Mouse (Mus musculus): ENCODE measurements around the gene P2ry14. TPM values are rescaled to one million over a fixed set of nuclear protein-coding genes. Genes with fewer than 3 reads are reported as not detected.

Gene P2ry14
- polyA plus RNA-seq, 2 experiments, result 2.5 to 4.1 TPM

- H3K9me3 ChIP-seq (ENCODE audit: control insufficient read depth, low read length), result no peaks in the 10 kb centered on the region
- H3K36me3 ChIP-seq (replicated peaks; ENCODE audit: control insufficient read depth, insufficient read depth, low read depth), result no peaks in the 10 kb centered on the region
- no peak overlapping the region for H3K4me3 ChIP-seq (ENCODE audit: insufficient read depth in 1 of 2, low read depth in 2 of 2, low read length in 2 of 2)
- no peak overlapping the region for H3K9ac ChIP-seq (replicated peaks)
- H3K4me1 ChIP-seq (replicated peaks; ENCODE audit: control insufficient read depth in 2 of 2, insufficient read depth in 2 of 2, low read length in 1 of 2), result peaks cover 0 to 7% of the 10 kb centered on the region in 2 experiments; a peak in 1 of 4 replicates
- 71% methylated on average over 2 of the region's 2 CpGs for WGBS (ENCODE audit: insufficient replicate concordance)
- H3K27me3 ChIP-seq (ENCODE audit: control insufficient read depth, insufficient read depth, low read length), result no peaks in the 10 kb centered on the region
- TF ChIP-seq CTCF (IDR thresholded peaks at IDR 0.05; ENCODE audit: low read depth) (no peak), EP300 (IDR thresholded peaks at IDR 0.05; ENCODE audit: low read depth) (no peak)
- no peak overlapping the region for H3K4me2 ChIP-seq (ENCODE audit: low read depth)
- ATAC-seq (ENCODE audit: insufficient read depth), result no peak
- DNase-seq (ENCODE audit: low read depth in 3 of 3, low spot score in 3 of 3), result no peak
- H3K27ac ChIP-seq, result no peak overlapping the region
Observed at GRCm38 (mm10) chr3:59140115-59140514, 13.3 kb downstream of the P2ry14 start.

- no peaks in the 10 kb centered on the region for H3K36me3 ChIP-seq (replicated peaks; ENCODE audit: control insufficient read depth, insufficient read depth, low read depth)
- H3K9ac ChIP-seq (replicated peaks), result no peak overlapping the region
- ATAC-seq (ENCODE audit: insufficient read depth), result no peak
- H3K9me3 ChIP-seq (ENCODE audit: control insufficient read depth, low read length), result no peaks in the 10 kb centered on the region
- no peak overlapping the region for H3K27ac ChIP-seq
- peaks cover 0 to 7% of the 10 kb centered on the region in 2 experiments; a peak in 1 of 4 replicates for H3K4me1 ChIP-seq (replicated peaks; ENCODE audit: control insufficient read depth in 2 of 2, insufficient read depth in 2 of 2, low read length in 1 of 2)
- no peak for DNase-seq (ENCODE audit: low read depth in 3 of 3, low spot score in 3 of 3)
- no peaks in the 10 kb centered on the region for H3K27me3 ChIP-seq (ENCODE audit: control insufficient read depth, insufficient read depth, low read length)
- no peak overlapping the region for H3K4me3 ChIP-seq (ENCODE audit: insufficient read depth in 1 of 2, low read depth in 2 of 2, low read length in 2 of 2)
- H3K4me2 ChIP-seq (ENCODE audit: low read depth), result no peak overlapping the region
- TF ChIP-seq EP300 (IDR thresholded peaks at IDR 0.05; ENCODE audit: low read depth) (no peak), CTCF (IDR thresholded peaks at IDR 0.05; ENCODE audit: low read depth) (no peak)
Observed at GRCm38 (mm10) chr3:59139651-59140051, 13.8 kb downstream of the P2ry14 start.

- 77% methylated on average over 12 of the region's 12 CpGs for WGBS (ENCODE audit: insufficient replicate concordance)
- no peaks in the 10 kb centered on the region for H3K27me3 ChIP-seq (ENCODE audit: control insufficient read depth, insufficient read depth, low read length)
- H3K4me2 ChIP-seq (ENCODE audit: low read depth), result no peak overlapping the region
- no peaks in the 10 kb centered on the region for H3K9me3 ChIP-seq (ENCODE audit: control insufficient read depth, low read length)
- H3K36me3 ChIP-seq (replicated peaks; ENCODE audit: control insufficient read depth, insufficient read depth, low read depth), result no peaks in the 10 kb centered on the region
- no peak for ATAC-seq (ENCODE audit: insufficient read depth)
- H3K4me3 ChIP-seq (ENCODE audit: insufficient read depth in 1 of 2, low read depth in 2 of 2, low read length in 2 of 2), result no peak overlapping the region
- no peak overlapping the region for H3K9ac ChIP-seq (replicated peaks)
- TF ChIP-seq EP300 (IDR thresholded peaks at IDR 0.05; ENCODE audit: low read depth), result no peak
- no peak for TF ChIP-seq CTCF (IDR thresholded peaks at IDR 0.05; ENCODE audit: low read depth)
- DNase-seq (ENCODE audit: low read depth in 3 of 3, low spot score in 3 of 3), result no peak
- peaks cover 0 to 7% of the 10 kb centered on the region in 2 experiments; a peak in 1 of 4 replicates for H3K4me1 ChIP-seq (replicated peaks; ENCODE audit: control insufficient read depth in 2 of 2, insufficient read depth in 2 of 2, low read length in 1 of 2)
- H3K27ac ChIP-seq, result no peak overlapping the region
Observed at GRCm38 (mm10) chr3:59138946-59139468, 14.4 kb downstream of the P2ry14 start.

DNA sequence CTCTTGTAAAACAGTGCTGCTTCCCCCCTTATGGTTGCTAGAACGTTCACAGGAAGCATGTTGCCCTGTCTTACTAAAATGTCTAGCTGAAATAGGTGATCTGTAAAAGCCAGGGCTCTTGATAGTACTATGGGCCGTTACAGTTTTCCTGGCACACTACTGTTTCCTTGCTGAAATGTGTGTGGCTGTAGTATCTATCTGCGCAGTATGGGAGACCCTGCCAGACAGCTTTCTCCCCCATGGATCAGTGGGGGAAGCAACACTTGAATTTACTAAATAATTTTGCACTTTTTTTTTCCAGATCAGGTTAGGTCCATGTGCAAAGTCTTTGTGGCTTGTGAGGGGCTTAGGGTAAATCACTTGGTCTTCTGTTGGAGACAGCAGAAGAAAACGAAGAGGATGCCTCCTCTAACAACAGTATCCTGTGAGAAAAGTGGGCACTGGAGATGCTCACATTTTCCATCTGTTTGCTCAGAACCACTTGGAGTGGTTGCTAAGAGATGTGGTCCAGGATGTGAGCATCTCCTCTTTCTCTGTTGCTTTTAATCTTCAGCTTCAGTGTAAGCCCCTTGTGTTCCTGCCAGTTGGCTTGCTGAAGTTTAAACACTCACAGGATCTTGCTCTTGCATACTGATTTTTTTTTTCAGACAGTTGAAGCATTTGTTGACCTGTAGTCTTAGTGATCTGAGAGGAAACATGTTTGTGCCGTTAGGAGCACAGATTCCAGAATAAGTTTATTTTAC, 17.3 kb downstream of the P2ry14 start:
- no peak overlapping the region for H3K27ac ChIP-seq
- TF ChIP-seq EP300 (IDR thresholded peaks at IDR 0.05; ENCODE audit: low read depth) (no peak), CTCF (IDR thresholded peaks at IDR 0.05; ENCODE audit: low read depth) (no peak)
- no peaks in the 10 kb centered on the region for H3K9me3 ChIP-seq (ENCODE audit: control insufficient read depth, low read length)
- H3K4me3 ChIP-seq (ENCODE audit: insufficient read depth in 1 of 2, low read depth in 2 of 2, low read length in 2 of 2), result no peak overlapping the region
- whole genome bisulfite sequencing (ENCODE audit: insufficient replicate concordance), result 53% methylated on average over 5 of the region's 5 CpGs
- H3K36me3 ChIP-seq (replicated peaks; ENCODE audit: control insufficient read depth, insufficient read depth, low read depth), result no peaks in the 10 kb centered on the region
- ATAC-seq (ENCODE audit: insufficient read depth) (no peak), DNase-seq (ENCODE audit: low read depth in 3 of 3, low spot score in 3 of 3) (no peak)
- no peaks in the 10 kb centered on the region for H3K27me3 ChIP-seq (ENCODE audit: control insufficient read depth, insufficient read depth, low read length)
- peaks cover 0 to 12% of the 10 kb centered on the region in 2 experiments; a peak in 3 of 4 replicates for H3K4me1 ChIP-seq (replicated peaks; ENCODE audit: control insufficient read depth in 2 of 2, insufficient read depth in 2 of 2, low read length in 1 of 2)
- no peak overlapping the region for H3K4me2 ChIP-seq (ENCODE audit: low read depth)
- H3K9ac ChIP-seq (replicated peaks), result no peak overlapping the region

DNA sequence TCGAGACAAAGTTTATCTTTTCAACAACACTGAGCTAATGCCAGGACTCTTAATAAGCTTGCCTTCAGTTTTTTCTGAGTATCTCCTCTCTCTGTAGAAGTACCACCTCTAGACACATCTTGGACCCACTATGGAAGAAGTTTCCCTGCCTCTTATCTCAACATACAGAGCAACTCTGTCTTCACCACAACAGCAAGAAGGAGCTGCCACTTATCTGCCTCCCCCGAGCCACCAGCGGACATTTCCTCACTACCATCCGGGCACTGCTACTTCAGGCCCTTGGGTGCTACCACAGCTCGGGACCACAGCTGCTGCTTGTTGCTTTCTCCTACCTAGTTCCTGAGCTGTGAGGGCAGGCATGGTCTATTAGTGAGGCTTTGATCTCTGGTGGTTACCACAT, 20.2 kb downstream of the P2ry14 start:
- peak in 1 of 3 experiments; percentile 24 for DNase-seq (ENCODE audit: low read depth in 3 of 3, low spot score in 3 of 3)
- Histone ChIP-seq H3K36me3 (replicated peaks; ENCODE audit: control insufficient read depth, insufficient read depth, low read depth) (no peaks in the 10 kb centered on the region), H3K27ac (no peak overlapping the region), H3K27me3 (ENCODE audit: control insufficient read depth, insufficient read depth, low read length) (no peaks in the 10 kb centered on the region), H3K4me2 (ENCODE audit: low read depth) (no peak overlapping the region), H3K9ac (replicated peaks) (no peak overlapping the region), H3K4me1 (replicated peaks; ENCODE audit: control insufficient read depth in 2 of 2, insufficient read depth in 2 of 2, low read length in 1 of 2) (peaks cover 0 to 19% of the 10 kb centered on the region in 2 experiments; a peak in 3 of 4 replicates), H3K4me3 (ENCODE audit: insufficient read depth in 1 of 2, low read depth in 2 of 2, low read length in 2 of 2) (no peak overlapping the region), H3K9me3 (ENCODE audit: control insufficient read depth, low read length) (no peaks in the 10 kb centered on the region)
- ATAC-seq (ENCODE audit: insufficient read depth), result peak; percentile 79
- whole genome bisulfite sequencing (ENCODE audit: insufficient replicate concordance), result 10% methylated on average over 5 of the region's 5 CpGs
- TF ChIP-seq EP300 (IDR thresholded peaks at IDR 0.05; ENCODE audit: low read depth), result peak; percentile 46
- no peak for TF ChIP-seq CTCF (IDR thresholded peaks at IDR 0.05; ENCODE audit: low read depth)

Measured in liver, embryonic 14.5 days (tissue).